Mouse (Mus musculus): Measurements from ENCODE around the gene Numbl. TPM values are rescaled to one million over a fixed set of nuclear protein-coding genes. Genes with fewer than 3 reads are reported as not detected.
A peak's percentile ranks its signal among the peaks of the same experiment; 100 is the strongest.

Gene Numbl
- total and polyA plus RNA-seq, 2 experiments from 2014 or later = 6.2 to 15.9 TPM

- Histone ChIP-seq H3K4me3 (ENCODE audit: low read depth, low read length) (peak overlapping the region; percentile 73), H3K9ac (replicated peaks; ENCODE audit: low read depth, low read length) (peak overlapping the region; percentile 75), H3K4me1 (ENCODE audit: control insufficient read depth, insufficient read depth) (peaks cover 24% of the 10 kb centered on the region), H3K36me3 (replicated peaks; ENCODE audit: control insufficient read depth, insufficient read depth, low read length) (no peaks in the 10 kb centered on the region), H3K27ac (ENCODE audit: low read depth) (peak overlapping the region; percentile 84), H3K27me3 (ENCODE audit: control insufficient read depth, insufficient read depth, low read length) (no peaks in the 10 kb centered on the region), H3K4me2 (ENCODE audit: low read depth, low read length) (peak overlapping the region; percentile 79), H3K9me3 (replicated peaks; ENCODE audit: control insufficient read depth, low read length) (no peaks in the 10 kb centered on the region)
- no peak for DNase-seq (ENCODE audit: low spot score)
- WGBS = 12% methylated on average over 6 of the region's 6 CpGs
- TF ChIP-seq CTCF (IDR thresholded peaks at IDR 0.05; ENCODE audit: low read depth) = no peak
- no peak for ATAC-seq (ENCODE audit: insufficient read depth, low read depth)
Observed at GRCm38 (mm10) chr7:27228865-27229264, 29.4 kb upstream of the Numbl start.

- ATAC-seq (ENCODE audit: insufficient read depth, low read depth) = no peak
Observed at GRCm38 (mm10) chr7:27230781-27231180, 27.5 kb upstream of the Numbl start.

GRCm38 (mm10) chr7:27231693-27232331, 26.4 kb upstream of the Numbl start:
- DNase-seq (ENCODE audit: low spot score) = no peak
- Histone ChIP-seq H3K4me3 (ENCODE audit: low read depth, low read length) (no peak overlapping the region), H3K36me3 (replicated peaks; ENCODE audit: control insufficient read depth, insufficient read depth, low read length) (no peaks in the 10 kb centered on the region), H3K27me3 (ENCODE audit: control insufficient read depth, insufficient read depth, low read length) (no peaks in the 10 kb centered on the region), H3K4me1 (ENCODE audit: control insufficient read depth, insufficient read depth) (peaks cover 18% of the 10 kb centered on the region), H3K27ac (ENCODE audit: low read depth) (peak overlapping the region; percentile 12), H3K9me3 (replicated peaks; ENCODE audit: control insufficient read depth, low read length) (no peaks in the 10 kb centered on the region), H3K9ac (replicated peaks; ENCODE audit: low read depth, low read length) (no peak overlapping the region), H3K4me2 (ENCODE audit: low read depth, low read length) (no peak overlapping the region)
- TF ChIP-seq CTCF (IDR thresholded peaks at IDR 0.05; ENCODE audit: low read depth) (no peak), EP300 (IDR thresholded peaks at IDR 0.05; ENCODE audit: low read depth) (no peak)
- no peak for ATAC-seq (ENCODE audit: insufficient read depth, low read depth)
- 58% methylated on average over 7 of the region's 7 CpGs for WGBS

More at GRCm38 (mm10) chr7:27230781-27231180, 27.5 kb upstream of the Numbl start:
- Histone ChIP-seq H3K9ac (replicated peaks; ENCODE audit: low read depth, low read length) (no peak overlapping the region), H3K27me3 (ENCODE audit: control insufficient read depth, insufficient read depth, low read length) (no peaks in the 10 kb centered on the region), H3K4me1 (ENCODE audit: control insufficient read depth, insufficient read depth) (peaks cover 24% of the 10 kb centered on the region), H3K27ac (ENCODE audit: low read depth) (no peak overlapping the region), H3K4me3 (ENCODE audit: low read depth, low read length) (no peak overlapping the region), H3K4me2 (ENCODE audit: low read depth, low read length) (no peak overlapping the region), H3K36me3 (replicated peaks; ENCODE audit: control insufficient read depth, insufficient read depth, low read length) (no peaks in the 10 kb centered on the region), H3K9me3 (replicated peaks; ENCODE audit: control insufficient read depth, low read length) (no peaks in the 10 kb centered on the region)
- DNase-seq (ENCODE audit: low spot score) = no peak
- TF ChIP-seq CTCF (IDR thresholded peaks at IDR 0.05; ENCODE audit: low read depth) (no peak), EP300 (IDR thresholded peaks at IDR 0.05; ENCODE audit: low read depth) (no peak)
- 70% methylated on average over 4 of the region's 4 CpGs for WGBS

- no peaks in the 10 kb centered on the region for H3K27me3 ChIP-seq (ENCODE audit: control insufficient read depth, insufficient read depth, low read length)
- ATAC-seq (ENCODE audit: insufficient read depth, low read depth) (peak; percentile 88), DNase-seq (ENCODE audit: low spot score) (peak; percentile 94)
- H3K4me2 ChIP-seq (ENCODE audit: low read depth, low read length) = peak within 1 kb of the TSS; percentile 65
- H3K4me1 ChIP-seq (ENCODE audit: control insufficient read depth, insufficient read depth) = peaks cover 8% of the 10 kb centered on the region
- H3K27ac ChIP-seq (ENCODE audit: low read depth) = peak within 1 kb of the TSS; percentile 12
- under 1% methylated on average over 25 of the region's 25 CpGs for WGBS
- peak within 1 kb of the TSS; percentile 43; the same call in 1 of the 2 replicates for H3K9ac ChIP-seq (replicated peaks; ENCODE audit: low read depth, low read length)
- H3K36me3 ChIP-seq (replicated peaks; ENCODE audit: control insufficient read depth, insufficient read depth, low read length) = 0 out of 2 replicates have a peak, but pooled peaks cover 3% of the 10 kb centered on the region
- H3K9me3 ChIP-seq (replicated peaks; ENCODE audit: control insufficient read depth, low read length) = no peaks in the 10 kb centered on the region
- TF ChIP-seq CTCF (IDR thresholded peaks at IDR 0.05; ENCODE audit: low read depth) (no peak; the same call in 1 of the 2 replicates), EP300 (IDR thresholded peaks at IDR 0.05; ENCODE audit: low read depth) (no peak)
- H3K4me3 ChIP-seq (ENCODE audit: low read depth, low read length) = peak within 1 kb of the TSS; percentile 60
Observed at GRCm38 (mm10) chr7:27232781-27233281, 25.4 kb upstream of the Numbl start, which contains the start of gene Coq8b. Coq8b (plus strand) TSS chr7:27233023.

GRCm38 (mm10) chr7:27233300-27233699, 24.9 kb upstream of the Numbl start:
- Histone ChIP-seq H3K4me2 (ENCODE audit: low read depth, low read length) (peak overlapping the region; percentile 65), H3K4me3 (ENCODE audit: low read depth, low read length) (peak overlapping the region; percentile 60), H3K27ac (ENCODE audit: low read depth) (0 out of 2 replicates have a peak overlapping the region, but pooled peaks have one; percentile 8), H3K36me3 (replicated peaks; ENCODE audit: control insufficient read depth, insufficient read depth, low read length) (0 out of 2 replicates have a peak, but pooled peaks cover 3% of the 10 kb centered on the region), H3K9ac (replicated peaks; ENCODE audit: low read depth, low read length) (peak overlapping the region; percentile 43; the same call in 1 of the 2 replicates), H3K9me3 (replicated peaks; ENCODE audit: control insufficient read depth, low read length) (no peaks in the 10 kb centered on the region), H3K27me3 (ENCODE audit: control insufficient read depth, insufficient read depth, low read length) (no peaks in the 10 kb centered on the region), H3K4me1 (ENCODE audit: control insufficient read depth, insufficient read depth) (peaks cover 8% of the 10 kb centered on the region)
- 6% methylated on average over 6 of the region's 6 CpGs for WGBS
- no peak for ATAC-seq (ENCODE audit: insufficient read depth, low read depth)
- TF ChIP-seq EP300 (IDR thresholded peaks at IDR 0.05; ENCODE audit: low read depth) (no peak), CTCF (IDR thresholded peaks at IDR 0.05; ENCODE audit: low read depth) (no peak)
- DNase-seq (ENCODE audit: low spot score) = no peak

Data from heart, postnatal 0 days (tissue).